Mouse (Mus musculus) kidney, adult 2 months (tissue): ENCODE measurements around the gene Sox9.

Experiments used
- CTCF ChIP-seq: fragments of 200-500 bp; conservative IDR thresholded peaks from 2 replicates; pipeline ENCODE4 v1.5.1; 2011; ENCODE audit warnings: low read depth, mild to moderate bottlenecking, control low read depth, low read length, moderate library complexity, mixed read lengths; ENCODE audit not compliant: insufficient read depth, insufficient read length
- POLR2A ChIP-seq: fragments of 200-500 bp; IDR thresholded peaks from one replicate; pipeline ENCODE4 v1.6.1; 2011; ENCODE audit warnings: low read depth, low read length, control low read depth

- TF ChIP-seq POLR2A, result no peak
- no peak for TF ChIP-seq CTCF
Observed at GRCm38 (mm10) chr11:112796379-112796778, 14.4 kb downstream of the Sox9 start.
